Mouse (Mus musculus): ENCODE measurements around the gene Fnip2. TPM values are rescaled to one million over a fixed set of nuclear protein-coding genes. Genes with fewer than 3 reads are reported as not detected.

The Fnip2 gene
- 14.2 and 19.7 TPM in 2 replicates for polyA plus RNA-seq (2011; ENCODE audit: insufficient read length, low read depth, missing spikeins)

DNA sequence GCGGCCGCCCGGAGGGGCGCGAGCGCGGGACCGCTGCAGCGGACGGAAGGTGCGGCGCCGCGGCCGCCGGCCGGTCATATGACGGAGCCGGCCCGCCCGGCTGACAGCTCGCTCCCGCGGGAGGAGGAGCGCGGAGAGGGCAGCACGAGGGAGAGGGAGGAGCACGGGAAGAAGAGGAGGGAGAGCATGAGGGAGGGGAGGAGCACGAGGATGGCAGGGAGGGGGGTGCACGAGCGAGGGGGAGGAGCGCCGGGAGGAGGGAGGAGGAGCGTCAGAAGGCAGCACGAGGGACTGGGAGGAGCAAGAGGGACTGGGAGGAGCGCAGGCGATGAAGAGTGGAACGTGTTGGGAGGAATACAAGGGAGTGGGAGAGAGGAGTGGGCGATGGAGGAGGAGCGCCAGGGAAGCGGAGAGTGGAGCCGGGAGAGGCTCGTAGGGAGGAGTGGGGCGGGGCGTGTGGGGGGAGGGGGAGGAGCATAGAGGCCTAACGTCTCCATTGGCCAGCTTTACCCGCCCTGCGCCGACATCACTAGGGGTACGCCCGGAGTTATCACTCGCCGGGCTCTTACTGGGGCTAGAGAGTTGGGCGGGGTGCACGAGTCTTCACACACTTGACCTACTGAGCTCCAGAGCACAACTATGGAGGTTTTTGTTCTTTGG lies at the start of gene Fnip2:
Fnip2 (minus strand) TSS at position 94 of the 660 bp plus-strand sequence.
- H3K4me1 ChIP-seq (ENCODE audit: control insufficient read depth, insufficient read depth, low read length): peaks cover 2% of the 10 kb centered on the region; the same call in 1 of the 2 replicates
- 0 out of 2 replicates have a peak within 1 kb of the TSS, but pooled peaks have one; percentile 3 for H3K27ac ChIP-seq (ENCODE audit: insufficient read depth, low read length)
- no peak for TF ChIP-seq CTCF (IDR thresholded peaks at IDR 0.05; ENCODE audit: borderline replicate concordance, insufficient read depth, low read length)
- TF ChIP-seq POLR2A (IDR thresholded peaks at IDR 0.05; ENCODE audit: low read depth, low read length): peak; percentile 60
- H3K4me3 ChIP-seq (ENCODE audit: insufficient read depth, low read length): peak within 1 kb of the TSS; percentile 85

DNA sequence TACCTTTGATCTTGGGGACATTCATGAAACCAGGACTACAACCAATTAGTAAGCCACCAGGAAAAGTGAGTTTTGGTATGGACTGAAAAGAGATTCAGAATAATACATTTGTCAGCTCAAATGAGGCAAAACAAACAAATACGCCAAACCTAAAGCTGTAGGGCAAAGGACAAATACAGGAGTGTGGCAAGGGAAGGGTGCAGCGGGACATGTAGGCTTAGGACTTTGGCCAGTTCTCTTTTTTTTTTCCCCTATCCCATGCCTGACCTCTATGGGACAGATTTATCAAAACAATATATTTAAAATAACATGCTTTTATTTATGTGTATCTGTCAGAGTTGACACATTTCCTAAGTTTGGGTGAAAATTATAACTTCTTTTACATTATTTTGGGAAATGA lies 42.3 kb upstream of the Fnip2 start:
- TF ChIP-seq CTCF (IDR thresholded peaks at IDR 0.05; ENCODE audit: borderline replicate concordance, insufficient read depth, low read length) (no peak), POLR2A (IDR thresholded peaks at IDR 0.05; ENCODE audit: low read depth, low read length) (no peak)
- no peaks in the 10 kb centered on the region for H3K4me1 ChIP-seq (ENCODE audit: control insufficient read depth, insufficient read depth, low read length)
- H3K4me3 ChIP-seq (ENCODE audit: insufficient read depth, low read length): no peak overlapping the region
- no peak overlapping the region for H3K27ac ChIP-seq (ENCODE audit: insufficient read depth, low read length)

DNA sequence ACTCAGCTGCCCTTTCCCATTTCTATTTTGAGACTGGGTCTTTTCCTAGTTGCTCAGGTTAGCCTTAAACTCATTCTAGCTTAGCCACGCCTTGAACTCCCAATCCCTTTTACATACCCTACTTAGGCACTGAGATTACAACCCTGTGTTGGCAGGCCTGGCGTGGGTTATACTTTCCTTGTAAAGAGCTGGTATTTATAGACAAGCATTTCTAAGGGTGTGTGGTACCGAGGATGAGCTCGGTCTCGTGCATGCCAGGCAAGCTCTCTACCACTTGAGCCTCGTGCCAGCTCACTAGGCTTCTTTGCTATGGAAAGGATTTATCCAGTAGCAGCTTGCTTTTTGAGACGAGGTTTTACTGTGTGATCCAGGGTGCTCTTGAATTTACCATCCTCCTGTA lies 27.9 kb upstream of the Fnip2 start:
- Histone ChIP-seq H3K27ac (ENCODE audit: insufficient read depth, low read length) (no peak overlapping the region), H3K4me1 (ENCODE audit: control insufficient read depth, insufficient read depth, low read length) (peaks cover 4% of the 10 kb centered on the region), H3K4me3 (ENCODE audit: insufficient read depth, low read length) (no peak overlapping the region)
- TF ChIP-seq POLR2A (IDR thresholded peaks at IDR 0.05; ENCODE audit: low read depth, low read length): no peak
- TF ChIP-seq CTCF (IDR thresholded peaks at IDR 0.05; ENCODE audit: borderline replicate concordance, insufficient read depth, low read length): no peak

DNA sequence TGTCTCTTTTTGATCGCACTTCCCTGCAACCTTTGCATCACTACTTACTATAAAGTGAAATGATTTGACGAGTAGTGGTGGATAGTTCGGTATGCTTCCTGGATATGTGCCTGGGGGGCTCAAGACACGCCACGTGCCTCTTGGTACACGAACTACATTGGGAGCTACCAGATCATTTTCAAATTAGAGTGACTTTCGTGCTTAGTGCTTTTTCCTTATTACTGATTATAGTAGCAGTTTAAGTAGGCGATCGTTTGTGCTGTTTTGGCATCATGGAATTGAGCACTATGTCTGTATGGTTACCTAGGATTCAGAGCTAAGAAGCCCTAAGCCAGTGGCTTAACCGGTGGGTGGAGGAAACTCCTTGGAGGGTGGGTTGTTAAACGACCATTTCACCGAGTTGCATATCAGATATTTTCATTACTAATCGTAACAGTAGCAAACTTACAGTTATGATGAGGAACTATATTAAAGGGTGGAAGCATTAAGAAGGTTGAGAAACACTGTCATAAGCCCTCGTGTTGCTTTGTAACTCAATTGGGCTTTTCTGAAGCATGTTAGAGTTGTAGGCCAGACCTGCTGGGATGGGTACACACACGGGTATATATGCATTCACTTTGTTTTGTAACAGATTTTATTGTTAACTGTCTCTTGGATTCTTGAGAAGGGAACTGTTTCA lies 24.3 kb upstream of the Fnip2 start:
- peak overlapping the region; percentile 48 for H3K27ac ChIP-seq (ENCODE audit: insufficient read depth, low read length)
- peak overlapping the region; percentile 92 for H3K4me3 ChIP-seq (ENCODE audit: insufficient read depth, low read length)
- TF ChIP-seq CTCF (IDR thresholded peaks at IDR 0.05; ENCODE audit: borderline replicate concordance, insufficient read depth, low read length) (no peak), POLR2A (IDR thresholded peaks at IDR 0.05; ENCODE audit: low read depth, low read length) (no peak)
- H3K4me1 ChIP-seq (ENCODE audit: control insufficient read depth, insufficient read depth, low read length): peaks cover 4% of the 10 kb centered on the region

DNA sequence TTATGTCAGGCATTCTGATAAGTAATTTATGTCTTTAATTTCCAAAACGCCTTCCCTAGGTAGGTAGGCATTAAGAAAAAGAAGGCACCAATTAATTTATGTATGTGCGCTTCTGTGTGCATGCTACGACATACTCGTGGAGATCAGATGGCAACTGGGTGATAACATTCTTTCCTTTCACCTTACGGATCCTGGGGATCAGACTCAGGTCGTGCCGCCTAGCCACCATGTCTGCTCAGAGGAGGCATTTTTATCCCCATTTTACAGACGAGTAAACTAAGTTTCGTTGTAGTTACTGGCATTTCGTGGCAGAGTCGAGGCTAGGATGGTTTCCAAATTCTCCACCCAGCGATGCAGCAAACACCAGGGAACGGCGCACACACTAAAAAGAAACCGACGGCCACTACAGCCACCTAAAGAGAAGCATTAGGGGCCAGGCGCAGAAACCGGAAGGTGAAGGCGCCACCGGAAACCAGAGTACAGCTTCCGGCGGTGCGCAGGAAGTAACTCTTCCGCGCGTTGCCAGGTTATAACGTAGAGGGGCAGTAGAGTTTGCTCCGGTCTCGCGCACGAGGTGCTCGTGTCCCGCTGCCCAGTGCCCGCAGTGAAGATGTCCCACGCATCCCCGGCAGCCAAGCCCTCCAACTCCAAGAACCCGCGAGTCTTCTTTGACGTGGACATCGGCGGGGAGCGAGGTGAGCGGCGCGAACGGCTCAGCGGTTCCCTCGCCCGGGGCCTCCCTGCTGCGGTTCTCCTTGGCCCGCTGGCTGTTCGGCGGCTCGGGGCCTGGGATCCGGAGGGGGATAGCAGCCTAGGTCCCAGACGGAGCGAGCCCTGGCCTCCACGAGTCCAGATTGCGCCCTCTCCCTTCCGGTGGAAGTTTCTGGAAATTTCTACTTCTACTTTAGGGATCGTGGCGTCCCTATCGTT lies 23.5 kb upstream of the Fnip2 start, which contains the start of gene Ppid:
Ppid (plus strand) TSS at position 480 of the 930 bp plus-strand sequence.
- peak within 1 kb of the TSS; percentile 48 for H3K27ac ChIP-seq (ENCODE audit: insufficient read depth, low read length)
- H3K4me3 ChIP-seq (ENCODE audit: insufficient read depth, low read length): peak within 1 kb of the TSS; percentile 92
- no peak for TF ChIP-seq CTCF (IDR thresholded peaks at IDR 0.05; ENCODE audit: borderline replicate concordance, insufficient read depth, low read length)
- TF ChIP-seq POLR2A (IDR thresholded peaks at IDR 0.05; ENCODE audit: low read depth, low read length): peak; percentile 93
- H3K4me1 ChIP-seq (ENCODE audit: control insufficient read depth, insufficient read depth, low read length): peaks cover 4% of the 10 kb centered on the region

DNA sequence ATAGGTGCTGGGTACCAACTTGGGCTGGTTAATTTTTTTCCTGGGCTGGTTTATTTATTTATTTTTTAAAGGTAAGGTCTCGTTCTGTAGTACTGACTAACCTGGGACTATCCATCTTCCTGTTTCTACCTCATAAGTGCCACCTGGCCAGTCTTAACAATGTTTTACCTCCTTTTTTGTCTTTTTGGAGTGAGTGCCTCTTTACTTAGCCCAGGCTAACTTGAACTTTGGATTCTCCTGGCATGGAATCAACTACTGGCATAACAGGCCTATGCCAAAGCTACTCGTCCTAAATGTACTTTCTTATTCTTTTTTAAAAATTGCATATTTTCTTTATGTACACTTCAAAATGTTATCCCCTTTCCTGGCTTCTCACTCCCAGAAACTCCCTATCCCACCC lies 22.1 kb upstream of the Fnip2 start:
- H3K27ac ChIP-seq (ENCODE audit: insufficient read depth, low read length): no peak overlapping the region
- H3K4me1 ChIP-seq (ENCODE audit: control insufficient read depth, insufficient read depth, low read length): peaks cover 4% of the 10 kb centered on the region
- TF ChIP-seq CTCF (IDR thresholded peaks at IDR 0.05; ENCODE audit: borderline replicate concordance, insufficient read depth, low read length): no peak
- TF ChIP-seq POLR2A (IDR thresholded peaks at IDR 0.05; ENCODE audit: low read depth, low read length): no peak
- no peak overlapping the region for H3K4me3 ChIP-seq (ENCODE audit: insufficient read depth, low read length)

DNA sequence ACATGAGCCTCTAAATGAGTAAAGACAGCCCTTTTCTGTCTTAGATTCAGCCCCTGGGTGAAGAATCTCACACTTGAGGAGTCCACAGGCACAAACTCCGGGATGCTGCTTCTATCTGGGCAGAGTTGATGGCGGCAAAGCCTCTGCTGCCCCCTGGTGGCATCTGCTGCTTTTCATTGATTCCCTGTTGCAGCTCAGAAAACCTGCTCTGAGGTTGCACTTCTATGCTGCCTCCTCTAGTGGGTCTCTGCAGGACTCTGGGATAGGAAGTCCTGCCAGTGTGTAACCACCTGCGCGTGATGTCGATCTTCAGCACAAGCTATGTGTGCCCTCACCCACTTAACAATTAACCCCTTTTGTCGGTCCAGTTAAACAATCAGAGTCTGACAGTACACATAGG lies 19.2 kb upstream of the Fnip2 start:
- Histone ChIP-seq H3K4me1 (ENCODE audit: control insufficient read depth, insufficient read depth, low read length) (no peaks in the 10 kb centered on the region), H3K4me3 (ENCODE audit: insufficient read depth, low read length) (no peak overlapping the region), H3K27ac (ENCODE audit: insufficient read depth, low read length) (no peak overlapping the region)
- TF ChIP-seq CTCF (IDR thresholded peaks at IDR 0.05; ENCODE audit: borderline replicate concordance, insufficient read depth, low read length): peak; percentile 71
- TF ChIP-seq POLR2A (IDR thresholded peaks at IDR 0.05; ENCODE audit: low read depth, low read length): no peak

DNA sequence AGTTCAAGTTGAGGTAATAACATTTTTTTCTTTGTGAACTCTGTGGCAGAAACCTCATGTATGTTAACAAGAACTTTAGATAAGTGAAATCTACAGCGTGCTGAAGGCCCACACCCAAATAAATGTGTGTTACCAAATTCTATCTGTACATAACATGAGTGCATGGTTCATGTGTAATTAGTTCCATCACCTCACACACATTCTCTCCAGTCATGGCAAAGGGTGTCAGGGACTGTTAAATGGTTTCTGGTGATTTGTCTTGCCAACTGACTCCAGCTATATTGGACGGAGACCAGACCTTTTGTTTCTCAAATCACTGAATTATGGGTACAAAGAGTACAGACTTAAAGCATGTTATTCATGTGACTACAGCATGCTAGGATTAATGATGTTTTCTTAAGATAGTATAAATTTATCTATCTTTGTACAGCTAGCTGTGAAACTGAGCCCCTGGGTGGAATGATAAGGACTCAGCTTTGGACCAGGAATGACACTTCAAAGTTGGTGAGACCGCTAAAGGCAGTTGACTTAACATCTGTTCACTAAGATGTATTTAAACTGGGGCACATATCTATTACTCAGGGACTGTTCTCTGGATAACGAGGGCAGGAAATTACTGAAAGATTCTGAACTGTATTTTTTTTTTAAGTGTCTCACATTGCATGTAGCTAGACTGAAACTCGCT lies 12.4 kb upstream of the Fnip2 start:
- H3K4me1 ChIP-seq (ENCODE audit: control insufficient read depth, insufficient read depth, low read length): 0 out of 2 replicates have a peak, but pooled peaks cover 6% of the 10 kb centered on the region
- TF ChIP-seq CTCF (IDR thresholded peaks at IDR 0.05; ENCODE audit: borderline replicate concordance, insufficient read depth, low read length) (no peak), POLR2A (IDR thresholded peaks at IDR 0.05; ENCODE audit: low read depth, low read length) (no peak)
- no peak overlapping the region for H3K27ac ChIP-seq (ENCODE audit: insufficient read depth, low read length)
- H3K4me3 ChIP-seq (ENCODE audit: insufficient read depth, low read length): no peak overlapping the region

DNA sequence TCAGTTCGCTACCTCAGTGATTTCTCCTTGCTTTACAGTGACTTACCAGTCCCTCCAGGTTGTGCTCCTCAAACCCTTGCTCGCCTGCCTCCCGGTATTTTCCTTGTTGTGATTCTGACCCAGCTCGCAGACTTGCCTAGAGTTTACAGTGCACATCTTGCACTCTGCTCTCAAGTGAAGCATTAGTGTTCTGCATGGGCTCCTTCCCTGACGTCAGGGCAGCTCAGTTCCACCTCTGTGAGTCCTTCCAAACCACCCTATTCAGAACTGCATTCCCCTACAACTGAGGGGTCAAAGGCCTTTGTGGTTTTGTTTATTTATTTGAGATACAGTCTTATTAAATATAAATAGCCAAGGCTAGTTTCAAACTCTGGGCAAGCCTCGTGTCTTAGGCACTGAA lies 10.6 kb upstream of the Fnip2 start:
- TF ChIP-seq CTCF (IDR thresholded peaks at IDR 0.05; ENCODE audit: borderline replicate concordance, insufficient read depth, low read length) (no peak), POLR2A (IDR thresholded peaks at IDR 0.05; ENCODE audit: low read depth, low read length) (no peak)
- Histone ChIP-seq H3K4me3 (ENCODE audit: insufficient read depth, low read length) (no peak overlapping the region), H3K4me1 (ENCODE audit: control insufficient read depth, insufficient read depth, low read length) (0 out of 2 replicates have a peak, but pooled peaks cover 6% of the 10 kb centered on the region), H3K27ac (ENCODE audit: insufficient read depth, low read length) (no peak overlapping the region)

Data from embryonic fibroblast, embryonic 13.5 days (primary cell).